Mouse (Mus musculus): Measurements from ENCODE around the gene Mlec. TPM values are rescaled to one million over a fixed set of nuclear protein-coding genes. Genes with fewer than 3 reads are reported as not detected.
"Not testable (repeated sequence)": the region's sequence is repeated elsewhere in the genome, so short reads cannot be mapped to it uniquely, and the experiment has no call there.

Mlec gene
- total RNA-seq, 2 experiments from 2014 or later, result 78.9 to 87.5 TPM

DNA sequence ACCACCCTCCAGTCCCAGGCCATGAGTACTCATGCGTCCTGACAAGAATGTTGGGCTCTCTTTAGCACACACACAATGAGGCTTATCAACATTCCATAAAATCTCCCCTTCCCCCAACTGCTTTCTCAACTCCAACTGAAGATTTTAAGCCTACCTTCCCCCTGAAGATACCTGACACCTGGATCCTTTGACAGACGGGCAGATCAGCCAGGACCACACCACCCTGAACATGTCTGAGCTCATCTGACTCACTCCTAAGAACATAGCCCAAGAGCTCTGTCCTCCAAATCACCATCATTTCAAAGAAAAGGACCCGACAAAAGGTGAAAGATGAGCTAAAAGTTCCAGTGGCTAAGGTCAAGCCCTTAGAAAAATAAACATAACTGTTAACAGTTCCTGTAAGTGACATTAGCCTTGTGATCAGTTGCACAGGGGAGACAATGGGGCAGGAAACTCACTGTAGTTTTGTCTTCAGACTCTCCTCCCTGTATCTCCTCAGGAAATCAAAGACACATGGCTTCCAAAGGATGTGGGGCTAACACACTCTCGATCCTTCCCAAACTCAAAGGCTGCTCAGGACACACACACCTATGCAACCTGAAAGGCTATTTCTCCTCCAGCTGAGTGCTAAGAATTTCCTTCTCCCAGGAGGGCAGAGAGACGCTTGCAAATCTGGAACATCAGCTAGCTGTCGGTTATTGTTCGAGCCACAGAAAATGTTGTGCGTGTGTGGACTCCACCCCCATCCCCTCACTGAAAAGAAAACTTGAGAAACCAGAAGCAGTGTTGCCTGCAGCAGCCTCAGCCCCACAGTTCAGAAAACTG lies 5.6 kb downstream of the Mlec start:
- DNase-seq (ENCODE audit: low spot score in 2 of 2), result no peak

- no peak for DNase-seq (ENCODE audit: low spot score in 2 of 2)
Measured at GRCm38 (mm10) chr5:115151457-115151856, 6.5 kb downstream of the Mlec start.

DNA sequence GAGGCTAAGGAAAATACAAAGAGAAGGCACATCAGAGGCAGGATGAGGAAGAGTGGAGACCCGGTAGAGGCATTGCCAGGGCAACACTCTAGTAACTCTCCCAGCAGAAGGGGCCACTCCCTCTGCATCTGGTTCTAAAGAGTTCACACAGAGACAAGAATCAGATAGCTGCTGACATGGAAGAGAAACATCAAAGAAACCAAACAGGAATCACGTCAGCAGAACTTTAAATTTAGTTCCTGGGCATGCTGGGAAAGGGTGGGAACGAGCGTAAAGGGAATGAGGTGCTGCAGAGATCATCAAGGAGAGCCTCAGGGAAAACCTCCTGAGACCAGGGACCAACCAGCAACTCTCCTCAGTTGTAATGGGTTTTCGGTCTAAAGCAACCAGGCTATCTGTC lies 7.0 kb downstream of the Mlec start:
- no peak for DNase-seq (ENCODE audit: low spot score in 2 of 2)

- no peak for DNase-seq (ENCODE audit: low spot score in 2 of 2)
Measured at GRCm38 (mm10) chr5:115149675-115150459, 8.1 kb downstream of the Mlec start.

DNA sequence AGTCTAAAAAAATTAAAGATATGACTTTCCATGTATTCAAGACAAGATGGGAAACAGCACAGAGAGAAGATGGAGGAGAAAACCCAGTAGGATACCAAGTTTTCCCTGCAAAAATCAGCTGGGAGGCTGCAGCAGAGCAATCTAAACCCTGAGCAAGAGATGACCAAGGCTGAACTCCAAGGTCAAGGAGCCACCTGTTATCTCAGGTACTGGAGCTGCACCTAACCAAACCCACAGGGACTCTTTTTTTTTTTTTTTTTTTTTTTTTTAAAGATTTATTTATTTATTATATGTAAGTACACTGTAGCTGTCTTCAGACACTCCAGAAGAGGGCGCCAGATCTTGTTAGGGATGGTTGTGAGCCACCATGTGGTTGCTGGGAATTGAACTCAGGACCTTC lies 9.1 kb downstream of the Mlec start:
- DNase-seq (ENCODE audit: low spot score in 2 of 2), result not testable (repeated sequence)

- no peak for DNase-seq (ENCODE audit: low spot score in 2 of 2)
Measured at GRCm38 (mm10) chr5:115148378-115148777, 9.6 kb downstream of the Mlec start.

DNA sequence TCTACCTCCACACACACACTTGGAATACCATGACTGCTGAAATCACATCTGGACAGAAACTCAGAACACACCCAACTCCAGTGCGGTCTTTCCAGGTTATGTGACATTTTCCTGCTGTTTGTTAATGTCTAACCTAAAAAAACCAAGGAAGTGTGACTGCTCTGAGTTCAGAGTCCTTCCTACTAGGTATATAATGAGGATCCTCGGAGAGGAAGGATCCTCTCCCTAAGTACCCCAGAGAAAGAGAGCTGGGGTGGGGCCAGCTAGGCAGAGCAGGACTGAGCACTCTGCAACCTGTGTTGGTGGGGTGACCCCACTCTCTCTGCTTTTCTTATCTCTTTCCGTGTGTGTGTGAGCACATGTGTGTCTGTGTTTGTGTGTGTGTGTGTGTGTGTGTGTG lies 10.6 kb downstream of the Mlec start:
- no peak for DNase-seq (ENCODE audit: low spot score in 2 of 2)

- no peak for DNase-seq (ENCODE audit: low spot score in 2 of 2)
Measured at GRCm38 (mm10) chr5:115146747-115147130, 11.2 kb downstream of the Mlec start.

DNA sequence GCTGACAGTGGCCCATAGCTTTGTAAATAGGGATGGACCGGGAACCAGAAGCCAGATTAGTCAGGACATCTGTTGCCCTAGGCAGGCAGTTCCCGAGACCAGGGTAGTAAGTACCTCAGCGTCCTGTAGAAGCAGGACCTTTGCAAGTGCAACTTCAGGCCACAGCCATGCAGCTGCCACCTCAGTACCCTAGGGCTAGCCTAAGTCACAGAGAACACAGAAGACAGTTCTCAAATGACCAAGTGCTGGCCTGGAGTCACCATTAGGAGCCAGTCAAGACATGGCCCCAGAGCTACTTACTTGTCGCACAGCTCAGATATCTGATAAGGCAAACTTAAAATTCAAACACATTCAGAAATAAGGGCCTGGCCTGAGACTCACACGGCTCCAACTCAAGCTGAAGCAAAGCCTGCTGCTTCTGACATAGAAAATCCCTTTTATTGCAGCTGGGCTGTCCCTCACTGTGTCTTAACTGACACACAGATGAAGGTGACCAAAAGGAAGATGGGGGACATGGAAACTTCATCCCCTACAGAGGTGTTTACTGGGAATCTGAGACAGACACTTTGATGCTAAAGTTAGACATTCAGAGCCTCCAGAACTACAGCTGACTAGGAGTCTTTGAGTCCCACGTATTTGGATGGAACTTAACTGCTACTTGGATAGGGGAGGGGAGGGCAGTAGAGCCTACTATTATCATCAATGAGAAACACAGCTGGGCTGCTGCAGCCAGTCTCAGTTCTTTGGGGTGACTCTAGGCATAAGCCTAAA lies 11.8 kb downstream of the Mlec start:
- no peak for DNase-seq (ENCODE audit: low spot score in 2 of 2)

GRCm38 (mm10) chr5:115145253-115145968 lies 12.6 kb downstream of the Mlec start:
- no peak for DNase-seq (ENCODE audit: low spot score in 2 of 2)

DNA sequence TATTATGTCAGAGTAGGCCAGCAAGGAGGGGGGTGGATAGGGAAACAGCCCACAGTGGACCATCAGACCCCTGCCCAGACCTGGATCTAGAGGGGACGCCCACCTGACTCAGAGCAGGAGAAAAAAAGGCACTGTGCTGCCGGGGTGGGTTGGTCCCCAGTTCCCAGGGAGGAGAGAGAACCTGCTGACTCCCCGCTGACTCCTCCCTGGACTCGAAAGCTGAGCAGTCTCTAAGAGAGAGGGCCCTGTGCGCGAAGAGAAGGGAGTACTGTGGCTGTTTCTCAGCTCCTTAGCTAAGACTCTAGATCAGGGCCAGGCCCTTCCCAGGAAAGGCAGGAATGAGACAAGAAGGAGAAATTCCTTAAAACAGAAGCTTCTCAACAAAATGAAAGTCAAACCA lies 13.5 kb downstream of the Mlec start:
- DNase-seq (ENCODE audit: low spot score in 2 of 2), result no peak

DNA sequence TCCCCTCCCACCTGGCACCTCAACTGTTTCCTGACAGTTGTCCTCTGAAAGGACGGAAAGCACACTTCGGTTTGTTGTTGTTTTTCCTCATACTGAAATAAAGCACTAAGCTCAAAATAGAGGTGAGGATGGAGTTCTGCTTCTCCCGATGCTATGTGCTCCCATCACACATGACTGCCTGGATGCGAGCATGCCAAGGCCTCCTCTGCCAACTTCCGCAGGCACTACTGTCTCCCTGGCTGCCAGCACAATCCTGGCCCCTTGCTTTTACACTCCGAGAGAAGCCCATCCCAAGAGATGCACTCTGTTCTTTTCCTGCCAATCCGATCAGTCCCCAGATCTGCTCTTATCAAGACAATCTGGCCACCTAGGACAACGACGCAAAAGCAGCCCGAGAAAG lies 14.4 kb downstream of the Mlec start:
- DNase-seq (ENCODE audit: low spot score in 2 of 2), result peak; percentile 39 to 73

DNA sequence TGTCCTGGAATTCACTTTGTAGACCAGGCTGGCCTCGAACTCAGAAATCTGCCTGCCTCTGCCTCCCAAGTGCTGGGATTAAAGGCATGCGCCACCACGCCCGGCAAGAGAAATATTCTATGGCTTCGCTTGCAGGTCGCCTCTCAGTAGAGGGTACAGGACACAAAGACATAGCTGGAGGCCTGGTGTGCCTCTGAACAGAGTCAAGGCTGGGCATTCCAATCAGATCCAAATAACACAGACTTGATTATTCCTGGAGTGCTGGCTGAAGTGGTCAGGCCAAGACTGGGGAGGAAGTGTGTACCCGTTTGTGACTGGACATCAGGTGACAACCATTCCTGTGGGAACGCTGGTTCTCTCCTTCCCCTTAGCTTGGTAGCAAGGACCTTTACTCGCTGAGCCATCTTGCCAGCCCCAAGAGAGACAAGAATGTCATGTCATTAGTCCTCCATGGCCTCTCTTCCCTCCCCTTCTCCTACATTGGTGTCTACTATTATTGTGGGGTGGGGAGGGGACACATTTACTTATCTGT lies 15.7 kb downstream of the Mlec start:
- DNase-seq (ENCODE audit: low spot score in 2 of 2), result no peak

DNA sequence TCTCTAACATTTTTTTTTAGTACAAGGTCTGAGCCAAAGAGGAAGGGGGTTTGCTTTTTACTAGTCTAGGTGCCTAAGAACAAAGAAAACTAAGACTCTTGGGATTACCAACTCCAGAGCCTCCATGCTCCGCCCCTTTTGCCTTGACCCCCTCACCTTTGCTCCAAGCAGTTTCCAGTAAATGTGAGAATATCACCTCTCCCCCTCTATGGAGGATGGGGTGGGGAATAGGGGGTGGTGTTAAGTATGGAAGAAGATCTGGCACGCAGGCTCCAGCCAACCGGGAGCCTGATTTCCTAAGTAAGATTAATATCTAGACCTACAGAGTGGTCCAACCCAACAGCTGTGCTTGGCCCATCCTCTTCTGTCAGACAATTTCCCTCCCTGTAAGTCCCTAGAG lies 17.3 kb downstream of the Mlec start:
- DNase-seq (ENCODE audit: low spot score in 2 of 2), result no peak

DNA sequence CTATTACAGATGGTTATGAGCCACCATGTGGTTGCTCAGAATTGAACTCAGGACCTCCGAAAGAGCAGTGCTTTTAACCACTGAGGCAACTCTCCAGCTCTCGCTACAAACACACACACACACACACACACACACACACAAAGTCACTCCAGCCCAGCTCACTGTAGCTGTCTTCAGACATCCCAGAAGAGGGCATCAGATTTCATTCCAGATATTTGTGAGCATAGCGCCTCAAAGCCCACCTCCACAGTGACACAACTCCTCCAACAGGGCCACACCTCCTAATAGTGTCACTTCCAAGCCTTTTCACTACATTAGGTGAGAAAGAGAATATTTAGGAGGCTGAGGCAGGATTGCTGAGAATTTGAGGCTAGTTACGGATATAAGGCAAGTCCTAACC lies 18.9 kb downstream of the Mlec start:
- no peak for DNase-seq (ENCODE audit: low spot score in 2 of 2)

DNA sequence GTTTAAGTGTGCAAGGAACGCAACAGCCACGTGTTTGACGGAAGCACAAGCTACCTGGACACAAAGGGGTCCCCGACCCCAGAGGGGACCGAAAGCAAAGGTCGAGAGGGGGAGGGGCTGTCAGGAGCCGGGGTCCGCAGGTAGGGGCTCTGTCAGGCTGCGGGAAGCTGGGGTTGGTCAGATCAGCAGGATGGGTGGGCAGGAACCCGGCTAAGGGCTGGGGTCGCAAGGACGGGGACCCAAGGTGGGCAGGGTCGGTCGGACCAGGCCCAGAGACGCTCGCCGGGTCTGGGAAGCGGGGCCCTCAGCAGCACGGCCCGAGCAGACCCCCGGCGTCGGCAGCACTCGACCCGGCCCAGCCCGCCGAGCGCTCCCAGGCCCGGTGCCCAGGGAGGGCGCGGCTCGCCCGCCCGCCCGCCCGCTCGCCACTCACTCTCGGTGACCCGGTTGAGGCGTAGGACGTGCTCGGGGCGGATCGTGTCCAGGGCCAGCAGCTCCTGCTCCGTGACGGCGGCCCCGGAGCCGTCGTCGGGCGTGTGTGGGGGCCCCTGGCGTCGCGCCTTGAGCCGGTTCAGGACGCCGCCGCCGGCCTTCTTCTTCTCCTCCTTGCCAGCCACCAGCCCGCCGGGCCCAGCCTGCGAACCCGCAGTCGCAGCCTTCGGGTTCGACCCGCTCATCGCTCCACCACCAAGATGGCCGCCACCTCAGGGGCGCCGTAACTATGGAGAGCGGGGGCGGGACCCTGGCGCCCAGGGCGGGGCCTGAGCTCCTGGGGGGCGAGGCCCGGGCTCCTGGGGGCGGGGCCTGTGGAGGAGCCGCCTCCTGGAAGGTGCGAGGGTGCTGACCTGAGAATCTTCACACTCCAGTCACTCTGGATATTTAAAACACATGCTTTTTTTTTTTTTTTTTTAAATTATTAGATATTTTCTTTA lies 23.5 kb downstream of the Mlec start, which contains the start of gene Unc119b:
TSS of gene Unc119b (minus strand) at position 742 of the 932 bp plus-strand sequence.
- peak; percentile 84 to 88 for DNase-seq (ENCODE audit: low spot score in 2 of 2)

DNA sequence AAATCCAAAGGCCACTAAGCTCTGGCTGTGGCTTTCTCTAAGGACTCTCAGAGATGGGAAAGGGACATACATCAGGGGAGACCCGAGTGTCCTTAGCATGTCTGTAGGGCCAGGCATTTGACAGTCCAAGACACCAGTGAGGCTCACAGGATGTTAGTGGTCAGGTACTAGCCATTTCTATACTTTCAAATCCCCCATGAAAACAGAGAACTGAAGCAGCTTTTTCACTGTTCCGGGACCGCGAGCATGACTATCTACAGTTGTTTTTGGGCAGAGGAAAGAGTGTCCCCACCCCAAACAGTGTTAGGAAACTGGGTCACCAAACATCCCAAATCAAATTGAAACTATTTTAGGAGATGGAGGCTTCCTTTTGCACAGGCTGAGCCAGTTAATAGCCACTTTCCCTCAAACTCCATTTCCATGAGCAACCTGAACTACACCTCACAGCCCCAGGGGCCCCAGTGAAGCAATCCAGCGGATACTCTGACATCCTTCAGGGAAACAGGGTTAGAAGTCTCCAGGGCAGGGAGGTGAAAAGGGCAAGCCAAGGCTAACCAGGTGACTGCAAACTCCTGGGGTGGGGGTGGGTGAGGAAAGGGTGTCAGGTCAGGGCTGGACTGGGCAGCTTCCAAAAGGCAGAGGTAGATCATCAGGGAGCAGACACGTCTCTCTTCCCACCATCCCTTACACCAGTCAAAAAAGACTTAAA lies 24.5 kb downstream of the Mlec start:
- no peak for DNase-seq (ENCODE audit: low spot score in 2 of 2)

DNA sequence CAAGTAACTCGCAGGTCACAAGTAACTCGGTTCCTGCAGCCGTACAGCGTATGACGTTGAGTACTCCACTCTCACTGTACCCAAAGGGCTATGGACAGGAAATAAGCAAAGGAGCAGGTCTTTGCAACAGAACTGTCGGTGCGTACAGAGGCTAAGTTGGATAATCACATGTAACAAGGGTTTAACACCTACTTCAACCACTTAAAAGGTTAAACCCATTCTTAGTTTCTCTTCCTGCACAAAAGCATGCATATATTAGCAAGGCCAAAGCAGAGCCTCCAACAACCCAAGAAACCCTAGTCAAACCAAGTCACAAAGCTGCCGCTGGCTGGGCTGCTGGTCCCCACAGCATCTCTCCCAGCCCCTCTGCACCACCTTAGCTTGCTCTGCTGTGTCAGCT lies 25.5 kb downstream of the Mlec start:
- DNase-seq (ENCODE audit: low spot score in 2 of 2), result no peak

- DNase-seq (ENCODE audit: low spot score in 2 of 2), result no peak
Measured at GRCm38 (mm10) chr5:115129328-115129727, 28.7 kb downstream of the Mlec start.
